Comparison of ENCODE assay signal across 10 mouse cellular contexts in genomic region chr13:109262501-109262900, GRCm38 (mm10).
DNase-seq lines count a peak whose midpoint lies in the region; ATAC-seq and TF ChIP-seq lines count a peak whose summit lies in the region.
"Had no signal": no experiment of that assay in that cellular context is flagged by ENCODE, and none has a peak within 500 bp of the region (broad histone marks: within the 10 kb centered on the region; RNA-seq: fewer than 3 reads in every experiment).

No protein-coding gene starts in this region.

- 68% methylated on average over 5 of the region's 5 CpGs for WGBS in heart, embryonic 10.5 days
- 60% methylated on average over 5 of the region's 5 CpGs for WGBS in lung, embryonic 16.5 days
- WGBS in limb, embryonic 13.5 days, result 34% methylated on average over 5 of the region's 5 CpGs
- WGBS in stomach, postnatal 0 days, result 45% methylated on average over 5 of the region's 5 CpGs

- peaks cover 9% of the 10 kb centered on the region; the same call in 1 of the 2 replicates for H3K4me1 ChIP-seq in heart, embryonic 10.5 days
- H3K4me1 ChIP-seq in lung, embryonic 16.5 days (replicated peaks; ENCODE audit: control insufficient read depth, insufficient read depth, low read length), result 0 out of 2 replicates have a peak, but pooled peaks cover 4% of the 10 kb centered on the region
- peaks cover 12% of the 10 kb centered on the region for H3K4me1 ChIP-seq in limb, embryonic 13.5 days
- no peaks in the 10 kb centered on the region for H3K4me1 ChIP-seq in stomach, postnatal 0 days (replicated peaks; ENCODE audit: control insufficient read depth, insufficient read depth)

- no peak for TF ChIP-seq CTCF in stomach, postnatal 0 days (IDR thresholded peaks at IDR 0.05; ENCODE audit: low read depth)

- peak overlapping the region; percentile 69 for H3K4me3 ChIP-seq in heart, embryonic 10.5 days
- H3K4me3 ChIP-seq in lung, embryonic 16.5 days (ENCODE audit: low read length), result peak overlapping the region; percentile 1; the same call in 1 of the 2 replicates
- H3K4me3 ChIP-seq in limb, embryonic 13.5 days, result peak overlapping the region; percentile 22
- H3K4me3 ChIP-seq in stomach, postnatal 0 days (ENCODE audit: low read depth, low read length), result peak overlapping the region; percentile 65; the same call in 1 of the 2 replicates

- H3K9me3 ChIP-seq in heart, embryonic 10.5 days, result no peaks in the 10 kb centered on the region
- no peaks in the 10 kb centered on the region for H3K9me3 ChIP-seq in lung, embryonic 16.5 days (ENCODE audit: control insufficient read depth, low read length)
- H3K9me3 ChIP-seq in limb, embryonic 13.5 days, result no peaks in the 10 kb centered on the region
- no peaks in the 10 kb centered on the region for H3K9me3 ChIP-seq in stomach, postnatal 0 days (ENCODE audit: control insufficient read depth, low read length)

- H3K4me2 ChIP-seq in lung, embryonic 16.5 days (ENCODE audit: low read depth, low read length), result peak overlapping the region; percentile 19
- peak overlapping the region; percentile 86 for H3K4me2 ChIP-seq in limb, embryonic 13.5 days (replicated peaks)
- peak overlapping the region; percentile 78 for H3K4me2 ChIP-seq in stomach, postnatal 0 days (replicated peaks; ENCODE audit: low read depth)

- no peak for TF ChIP-seq EP300 in stomach, postnatal 0 days (optimal IDR thresholded peaks at IDR 0.05)

- no peaks in the 10 kb centered on the region for H3K36me3 ChIP-seq in heart, embryonic 10.5 days
- no peaks in the 10 kb centered on the region for H3K36me3 ChIP-seq in lung, embryonic 16.5 days (ENCODE audit: control insufficient read depth, insufficient read depth, low read length)
- H3K36me3 ChIP-seq in limb, embryonic 13.5 days, result no peaks in the 10 kb centered on the region
- H3K36me3 ChIP-seq in stomach, postnatal 0 days (ENCODE audit: control insufficient read depth, insufficient read depth, low read length), result no peaks in the 10 kb centered on the region

- DNase-seq in heart, embryonic 10.5 days (ENCODE audit: low spot score), result no peak
- DNase-seq in heart, postnatal 4 days, result no peak
- DNase-seq in lung, postnatal 10 days, result no peak
- no peak for DNase-seq in stomach, postnatal 0 days (ENCODE audit: low spot score)
- no peak for DNase-seq in testis, postnatal 14 days (ENCODE audit: low spot score)
- no peak for DNase-seq in ovary, adult 18-20 months (ENCODE audit: low spot score)
- DNase-seq: right cerebral cortex, adult 18-20 months had no signal

- H3K27me3 ChIP-seq in heart, embryonic 10.5 days (ENCODE audit: insufficient read depth, poor library complexity, severe bottlenecking), result no peaks in the 10 kb centered on the region
- no peaks in the 10 kb centered on the region for H3K27me3 ChIP-seq in lung, embryonic 16.5 days (ENCODE audit: control insufficient read depth, insufficient read depth, low read depth, low read length)
- H3K27me3 ChIP-seq in limb, embryonic 13.5 days, result no peaks in the 10 kb centered on the region
- H3K27me3 ChIP-seq in stomach, postnatal 0 days (ENCODE audit: control insufficient read depth, insufficient read depth, low read length), result no peaks in the 10 kb centered on the region
- H3K27me3 ChIP-seq: Patski had no signal

- H3K9ac ChIP-seq in lung, embryonic 16.5 days (ENCODE audit: low read length), result no peak overlapping the region
- H3K9ac ChIP-seq in limb, embryonic 13.5 days, result no peak overlapping the region
- H3K9ac ChIP-seq in stomach, postnatal 0 days (ENCODE audit: low read length), result no peak overlapping the region; the same call in 1 of the 2 replicates

- no peak overlapping the region for H3K27ac ChIP-seq in heart, embryonic 10.5 days
- H3K27ac ChIP-seq in lung, embryonic 16.5 days (ENCODE audit: low read length), result no peak overlapping the region
- no peak overlapping the region for H3K27ac ChIP-seq in limb, embryonic 13.5 days
- H3K27ac ChIP-seq in stomach, postnatal 0 days (replicated peaks), result no peak overlapping the region; the same call in 1 of the 2 replicates

- ATAC-seq in lung, embryonic 16.5 days (ENCODE audit: low read depth), result no peak
- ATAC-seq in limb, embryonic 13.5 days (ENCODE audit: low FRiP score, low read depth), result no peak
- ATAC-seq in stomach, postnatal 0 days (ENCODE audit: low FRiP score, low TSS enrichment), result no peak
- ATAC-seq: Patski had no signal

Comparison
In these comparisons a context has a peak if more than half of its experiments do, and no peak if none do; other contexts are left out.
1. H3K4me3 ChIP-seq: peak in every context shown above with its lines; median percentile 69 in heart, embryonic 10.5 days; 65 in stomach, postnatal 0 days; 22 in limb, embryonic 13.5 days; 1 in lung, embryonic 16.5 days.
2. H3K4me2 ChIP-seq: peak in every context shown above with its lines; median percentile 86 in limb, embryonic 13.5 days; 78 in stomach, postnatal 0 days; 19 in lung, embryonic 16.5 days.